Mouse (Mus musculus): ENCODE results near the gene Gm20696.

Gm20696 gene

DNA sequence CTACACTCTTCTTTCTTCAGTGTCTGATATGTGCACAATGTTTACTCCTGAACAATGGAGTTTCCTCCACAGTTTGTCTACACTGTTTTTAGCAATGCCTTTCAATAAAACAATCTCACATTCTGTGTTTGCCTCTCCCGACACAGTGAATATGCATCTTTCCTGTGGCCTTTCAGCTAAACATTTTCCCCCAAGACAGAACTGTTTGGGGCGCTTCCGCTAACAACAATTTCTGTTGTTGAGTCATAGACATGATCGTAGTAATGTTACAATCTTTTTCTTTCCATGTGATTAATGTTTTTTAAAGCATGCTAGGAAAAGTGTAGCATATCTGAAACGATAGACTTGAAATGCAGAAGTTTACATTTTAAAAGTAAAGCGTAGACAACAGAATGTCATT is 338.5 kb downstream of the Gm20696 start:
- no peak for DNase-seq (ENCODE audit: extremely low spot score)

DNA sequence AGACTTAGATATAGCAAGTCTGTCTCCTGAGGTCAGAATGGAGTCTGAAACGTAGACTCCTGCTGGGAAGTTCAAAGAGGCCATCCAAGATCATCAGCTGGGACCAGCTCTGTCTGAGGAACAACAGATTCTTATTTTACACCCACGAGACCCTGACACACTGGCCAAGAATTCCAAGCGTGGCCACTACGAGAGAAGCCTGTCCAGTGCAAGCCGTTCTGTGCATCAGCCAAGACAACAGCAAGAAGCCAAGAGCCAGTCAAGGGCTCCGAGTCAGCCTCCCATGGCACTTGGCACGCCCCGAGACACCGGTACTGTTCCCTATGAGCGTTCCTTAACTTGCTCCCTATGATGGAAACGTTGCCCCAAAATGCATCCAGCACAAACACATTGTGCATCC is 338.9 kb downstream of the Gm20696 start:
- no peak for DNase-seq (ENCODE audit: extremely low spot score)

DNA sequence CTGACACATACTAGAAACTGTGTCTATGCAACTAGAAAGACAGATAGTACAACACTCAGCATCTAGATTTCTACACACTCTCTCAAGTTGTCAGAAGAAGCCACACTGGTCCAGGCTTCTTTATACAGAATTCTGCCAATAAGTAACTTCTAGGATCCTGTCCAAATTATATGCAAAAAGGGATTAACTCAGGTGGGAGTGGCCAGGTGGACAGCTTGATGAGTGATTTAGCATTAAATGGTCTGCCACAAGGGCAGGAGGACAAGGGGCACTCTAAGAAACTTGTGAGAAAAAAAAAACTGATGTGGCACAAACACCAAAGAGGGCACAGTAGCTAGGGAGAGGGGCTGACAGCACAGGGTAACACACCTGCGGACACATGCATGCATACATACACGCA is 340.7 kb downstream of the Gm20696 start:
- no peak for DNase-seq (ENCODE audit: extremely low spot score)

- no peak for DNase-seq (ENCODE audit: extremely low spot score)
These were observed 341.1 kb downstream of the Gm20696 start for GRCm38 (mm10) chr6:99325461-99325860.

DNA sequence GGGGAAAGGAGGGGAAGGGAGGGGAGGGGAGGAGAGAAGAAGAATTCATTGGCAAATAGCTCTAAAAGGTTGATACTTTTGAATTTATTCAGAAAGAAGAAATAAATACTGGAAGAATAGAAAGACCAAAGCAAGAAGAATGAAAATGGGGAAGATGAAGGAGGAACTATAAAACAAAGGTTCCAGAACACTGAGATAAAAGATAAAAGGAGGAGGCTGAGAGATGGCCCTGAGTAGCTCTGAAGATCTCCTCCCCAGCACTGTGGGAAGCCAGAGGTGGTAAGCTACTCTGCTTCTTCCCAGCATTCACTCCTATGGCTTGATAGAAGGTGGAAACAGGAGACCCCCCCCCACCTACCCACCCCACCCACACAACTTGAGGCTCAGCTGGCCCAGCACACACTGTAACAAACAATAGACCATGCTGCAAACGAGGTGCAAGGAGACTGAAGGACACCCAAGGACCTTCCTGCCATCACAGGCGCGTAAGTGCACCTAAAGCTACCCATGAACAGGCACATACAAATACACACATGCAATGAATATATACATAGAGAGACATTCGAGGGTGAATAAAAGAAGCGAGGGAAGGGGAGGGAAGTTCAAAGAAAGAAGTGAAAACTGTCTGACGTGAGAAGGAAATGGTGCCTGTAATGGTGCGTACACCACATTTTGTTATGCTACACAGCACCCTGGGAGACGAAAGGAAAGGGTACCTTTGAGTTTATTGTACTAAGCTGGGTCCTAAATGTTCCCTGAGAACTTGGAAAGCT is 344.3 kb downstream of the Gm20696 start:
- DNase-seq (ENCODE audit: extremely low spot score), result no peak

DNA sequence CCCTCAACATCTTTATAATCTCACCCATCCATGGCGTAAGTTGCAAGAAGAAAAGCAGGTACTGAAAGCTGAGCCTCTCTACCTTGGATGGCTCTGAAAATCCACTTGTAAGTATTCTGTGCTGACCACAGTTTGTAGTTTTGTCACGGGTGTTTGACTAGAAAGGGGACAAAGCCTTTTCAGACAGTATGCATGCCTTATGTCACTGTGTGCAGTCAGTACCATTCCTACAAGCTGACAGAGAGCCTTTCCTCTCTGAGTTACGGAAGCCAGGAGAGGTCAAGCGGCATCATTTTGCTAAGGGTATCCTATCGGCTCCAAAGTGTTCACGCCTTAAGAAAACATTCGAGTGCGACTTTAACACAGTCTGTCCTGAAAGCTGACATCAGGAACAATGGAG is 346.2 kb downstream of the Gm20696 start:
- no peak for DNase-seq (ENCODE audit: extremely low spot score)

- DNase-seq (ENCODE audit: extremely low spot score), result no peak
These were observed 346.9 kb downstream of the Gm20696 start for GRCm38 (mm10) chr6:99319415-99320405.

- DNase-seq (ENCODE audit: extremely low spot score), result no peak
These were observed 351.9 kb downstream of the Gm20696 start for GRCm38 (mm10) chr6:99314746-99315145.

GRCm38 (mm10) chr6:99310529-99310928 is 356.1 kb downstream of the Gm20696 start:
- DNase-seq (ENCODE audit: extremely low spot score), result no peak

DNA sequence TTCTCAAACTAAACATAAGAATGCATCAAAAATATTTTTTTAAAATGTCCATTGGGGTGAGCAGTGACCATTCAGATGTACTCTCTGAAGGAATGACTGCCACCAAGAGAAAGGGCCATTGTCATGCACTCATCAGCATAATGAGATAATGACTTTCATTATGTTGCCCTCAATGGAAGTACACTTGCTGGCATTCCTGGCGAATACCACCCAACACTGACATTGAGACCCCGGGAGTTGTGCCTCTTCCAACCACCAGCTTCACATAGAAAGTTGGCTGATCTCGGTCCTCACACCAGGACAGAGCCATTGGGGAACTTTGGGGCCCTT is 356.5 kb downstream of the Gm20696 start:
- DNase-seq (ENCODE audit: extremely low spot score), result no peak

DNA sequence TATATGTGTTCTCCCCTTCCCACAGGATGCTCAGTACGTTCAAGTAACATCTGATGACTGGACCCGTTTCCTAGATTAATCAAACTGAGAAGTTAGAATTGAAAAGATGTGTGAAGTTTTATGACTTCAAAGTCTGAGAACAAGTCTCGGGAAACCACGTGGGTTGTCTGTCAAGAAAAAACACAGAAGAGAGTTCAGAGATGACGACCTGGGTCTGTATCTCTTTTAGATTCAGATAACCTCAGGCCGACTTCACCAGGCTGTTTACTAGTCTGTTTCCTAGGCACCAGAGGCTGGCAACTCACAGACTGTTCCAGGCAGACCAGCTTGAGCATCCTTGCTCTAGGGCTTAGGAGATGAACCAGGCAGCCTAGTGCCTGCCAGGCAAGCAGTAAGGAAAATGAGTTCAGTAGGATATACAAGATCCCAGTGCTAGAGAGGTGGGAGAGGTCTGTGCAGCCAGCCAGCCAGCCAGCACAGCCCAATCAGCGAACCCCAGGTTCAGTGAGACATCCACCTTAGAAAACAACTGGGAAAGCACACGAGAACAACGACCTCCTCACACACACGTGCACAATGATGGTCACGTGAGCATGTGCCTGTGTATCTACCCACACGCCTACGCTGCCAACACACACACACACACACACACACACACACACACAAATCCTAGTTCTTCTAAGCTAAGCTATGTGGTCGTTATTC is 357.0 kb downstream of the Gm20696 start:
- DNase-seq (ENCODE audit: extremely low spot score), result no peak

DNA sequence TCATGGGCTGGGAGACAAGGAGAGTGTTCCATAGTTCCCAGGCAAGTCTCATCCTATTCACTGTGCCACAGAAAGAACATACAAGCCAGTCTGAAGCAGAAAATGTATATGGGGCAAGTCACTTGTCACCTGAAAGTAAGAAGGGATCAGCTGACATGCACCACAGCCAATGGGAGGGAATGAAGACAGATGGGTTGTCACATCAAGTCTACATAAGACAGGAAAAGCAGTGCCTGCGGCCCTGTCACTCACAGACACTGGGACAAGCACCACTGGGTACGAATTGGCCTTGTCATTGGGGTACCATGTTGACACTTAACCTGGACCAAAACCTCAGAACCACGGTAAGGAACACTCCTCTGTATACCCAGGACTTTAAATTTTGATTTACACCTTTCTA is 360.8 kb downstream of the Gm20696 start:
- DNase-seq (ENCODE audit: extremely low spot score), result no peak

DNA sequence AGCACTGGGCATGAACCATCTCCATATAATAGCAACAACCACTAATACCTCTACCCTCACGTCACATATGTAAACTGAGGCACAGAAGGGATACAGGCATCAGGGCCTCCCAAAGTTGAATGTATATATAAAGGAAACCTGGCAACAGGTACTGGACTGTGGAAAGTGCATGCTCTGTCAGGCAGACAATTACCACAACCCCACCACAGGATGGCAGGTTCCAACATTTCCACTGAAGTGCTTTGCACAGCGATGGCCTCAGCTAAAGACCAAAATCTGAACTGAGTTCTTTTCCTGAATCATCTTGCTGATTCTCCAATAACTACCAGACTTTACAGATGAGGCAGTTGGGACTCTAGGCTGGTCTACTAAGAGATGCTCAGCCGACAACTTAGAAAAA is 361.4 kb downstream of the Gm20696 start:
- no peak for DNase-seq (ENCODE audit: extremely low spot score)

- no peak for DNase-seq (ENCODE audit: extremely low spot score)
These were observed 363.7 kb downstream of the Gm20696 start for GRCm38 (mm10) chr6:99302662-99303435.

GRCm38 (mm10) chr6:99301923-99302322 is 364.7 kb downstream of the Gm20696 start:
- no peak for DNase-seq (ENCODE audit: extremely low spot score)

- DNase-seq (ENCODE audit: extremely low spot score), result no peak
These were observed 366.4 kb downstream of the Gm20696 start for GRCm38 (mm10) chr6:99300235-99300634.

GRCm38 (mm10) chr6:99299196-99299595 is 367.4 kb downstream of the Gm20696 start:
- DNase-seq (ENCODE audit: extremely low spot score), result no peak

GRCm38 (mm10) chr6:99297535-99297934 is 369.1 kb downstream of the Gm20696 start:
- no peak for DNase-seq (ENCODE audit: extremely low spot score)

DNA sequence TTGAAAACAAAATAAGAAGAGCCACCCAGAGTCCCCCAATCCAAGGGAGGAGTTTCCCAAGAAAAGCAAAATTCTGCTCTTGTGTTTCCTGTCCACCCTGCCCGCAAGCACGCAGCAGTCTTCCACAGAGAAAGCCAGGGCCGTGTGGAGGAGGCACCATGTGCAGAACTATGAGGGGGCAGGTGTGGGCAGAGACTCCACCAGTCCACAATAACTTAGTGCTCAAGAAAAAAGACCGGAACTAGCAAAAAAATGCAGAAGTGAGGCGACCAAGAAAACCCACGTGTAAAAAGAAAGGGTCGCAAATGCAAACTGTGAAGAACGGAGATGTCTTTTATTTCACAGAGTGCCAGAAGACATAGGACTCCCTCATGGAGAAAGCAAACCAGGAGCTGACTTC is 371.1 kb downstream of the Gm20696 start:
- no peak for DNase-seq (ENCODE audit: extremely low spot score)

GRCm38 (mm10) chr6:99289220-99289619 is 377.4 kb downstream of the Gm20696 start:
- no peak for DNase-seq (ENCODE audit: extremely low spot score)

DNA sequence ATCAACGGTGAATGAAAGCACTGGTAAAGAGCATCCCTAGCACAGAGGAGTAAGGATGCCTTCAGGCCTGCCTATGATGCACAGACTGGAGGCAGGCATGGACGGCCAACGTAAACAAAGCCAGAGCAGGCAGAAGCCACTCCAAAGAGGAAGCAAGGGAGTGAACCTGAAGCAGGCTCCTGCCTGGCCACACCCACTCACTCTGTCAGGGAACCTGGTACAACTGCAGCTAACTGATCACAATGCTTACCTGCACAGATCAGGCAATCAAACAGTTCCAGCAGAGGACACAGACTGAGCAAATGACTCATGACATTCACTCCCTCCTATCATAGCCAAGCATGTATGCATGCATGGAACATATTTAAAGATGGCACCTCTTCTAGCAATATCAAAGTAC is 381.6 kb downstream of the Gm20696 start:
- no peak for DNase-seq (ENCODE audit: extremely low spot score)

DNA sequence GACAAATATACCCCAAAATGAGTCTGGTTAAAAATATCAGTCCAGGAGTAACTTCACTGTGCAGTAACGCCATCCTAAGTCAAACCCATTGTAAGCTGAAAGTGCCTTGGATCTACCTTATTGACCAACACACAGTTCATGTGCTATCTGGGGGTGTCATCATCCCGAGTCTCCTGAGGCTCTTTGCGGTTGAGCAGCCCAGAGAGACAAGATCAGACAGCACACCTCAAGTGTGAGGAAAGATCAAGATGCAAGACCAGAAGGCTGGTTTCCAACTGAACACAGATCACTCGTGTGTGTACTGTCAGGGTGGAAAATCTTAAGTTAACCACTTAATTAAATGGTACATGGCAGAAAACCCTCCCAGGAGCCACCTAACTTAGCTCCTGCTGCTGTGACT is 382.6 kb downstream of the Gm20696 start:
- no peak for DNase-seq (ENCODE audit: extremely low spot score)

Data from embryo, embryonic 9.5 days (tissue).